Mouse (Mus musculus) heart, postnatal 0 days (tissue): ENCODE data around the gene Tenm3.

Experiments used
- CTCF ChIP-seq: IDR thresholded peaks from 2 replicates; pipeline ENCODE4 v1.5.1; 2016; ENCODE audit warnings: antibody characterized with exemption, control low read depth, low read depth
- EP300 ChIP-seq: IDR thresholded peaks from 2 replicates; pipeline ENCODE4 v1.6.1; 2016; ENCODE audit warnings: antibody characterized with exemption, low read depth

DNA sequence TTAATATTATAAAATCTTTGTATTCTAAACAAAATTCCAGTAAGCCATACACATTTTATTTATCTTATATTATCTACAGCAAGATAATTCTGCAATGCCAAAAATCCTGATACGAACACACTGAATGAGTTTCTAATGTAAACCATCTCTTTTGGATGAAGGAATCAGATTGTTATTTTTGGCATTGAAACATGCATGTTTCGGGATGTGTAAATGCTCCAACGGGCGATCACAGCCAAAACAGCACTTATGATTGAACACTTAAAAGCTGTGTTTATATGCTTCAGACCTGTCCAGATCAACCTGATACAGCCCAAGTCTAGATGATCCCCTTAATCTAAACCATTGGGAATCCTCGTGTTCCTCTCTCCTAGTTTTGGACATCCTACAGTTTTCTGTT is 292.4 kb downstream of the Tenm3 start:
- TF ChIP-seq EP300 (no peak), CTCF (no peak)
